Mouse (Mus musculus) lung, postnatal 0 days (tissue): ENCODE results near the gene Mapkapk2. TPM values are rescaled to one million over a fixed set of nuclear protein-coding genes. Genes with fewer than 3 reads are reported as not detected.

Source experiments
- ATAC-seq: fragments of 200-750 bp; cut with Nextera tagmentation; 2 replicates; pipeline ENCODE4 v1.8.0; 2017; ENCODE audit warnings: moderate library complexity
- DNase-seq: peaks from one replicate; pipeline ENCODE4 v3.0.0-alpha.2; 2016; ENCODE audit warnings: low spot score
- H3K27ac ChIP-seq: fragments of 300-500 bp; sonication (generic); 2 replicates; pipeline ENCODE4 v1.5.1; 2014; ENCODE audit warnings: antibody characterized with exemption, mild to moderate bottlenecking, low read length, mixed read lengths
- H3K27me3 ChIP-seq: fragments of 300-500 bp; sonication (generic); replicated peaks from 2 replicates; pipeline ENCODE4 v1.6.1; 2014; ENCODE audit warnings: low read length, mixed read lengths; ENCODE audit not compliant: insufficient read depth
- H3K36me3 ChIP-seq: fragments of 300-500 bp; sonication (generic); 2 replicates; pipeline ENCODE4 v1.6.1; 2014; ENCODE audit warnings: low read length, mixed read lengths; ENCODE audit not compliant: insufficient read depth
- H3K4me1 ChIP-seq: fragments of 300-500 bp; sonication (generic); 2 replicates; pipeline ENCODE4 v1.6.1; 2014; ENCODE audit warnings: antibody characterized with exemption, low read depth, low read length, mixed read lengths; ENCODE audit not compliant: insufficient read depth
- H3K4me2 ChIP-seq: fragments of 300-500 bp; sonication (generic); replicated peaks from 2 replicates; pipeline ENCODE4 v1.6.1; 2014; ENCODE audit warnings: low read depth, mild to moderate bottlenecking, low read length, moderate library complexity, mixed read lengths
- H3K4me3 ChIP-seq: fragments of 300-500 bp; sonication (generic); 2 replicates; pipeline ENCODE4 v1.5.1; 2014; ENCODE audit warnings: low read depth, low read length
- H3K9ac ChIP-seq: fragments of 300-500 bp; sonication (generic); replicated peaks from 2 replicates; pipeline ENCODE4 v1.6.1; 2014; ENCODE audit warnings: low read depth, mild to moderate bottlenecking
- H3K9me3 ChIP-seq: fragments of 300-500 bp; sonication (generic); 2 replicates; pipeline ENCODE4 v1.6.1; 2016; ENCODE audit warnings: low read length, mixed read lengths
- CTCF ChIP-seq: IDR thresholded peaks from 2 replicates; pipeline ENCODE4 v1.5.1; 2016; ENCODE audit warnings: antibody characterized with exemption, mild to moderate bottlenecking
- EP300 ChIP-seq: IDR thresholded peaks from 2 replicates; pipeline ENCODE4 v1.6.1; 2016; ENCODE audit warnings: antibody characterized with exemption, mild to moderate bottlenecking, control low read depth
- WGBS: fragments of 180-500 bp; shearing (Covaris S2); extraction: QIAGEN DNeasy Blood & Tissue Kit; methylation state at CpG from one replicate; pipeline ENCODE4 v1.1.7; 2014; 5-methylcytosine and 5-hydroxymethylcytosine counted together
- polyA plus RNA-seq: library from polyadenylated mRNA; unstranded; fragments of >200 nt; fragmentation: Nextera tagmentation; extraction: Ambion mirVana; gene quantifications from 2 replicates; pipeline ENCODE4 v1.2.1, GENCODE M21; 2015

Mapkapk2 gene
- polyA plus RNA-seq, 1 experiment from 2014 or later, result 65.0 TPM

DNA sequence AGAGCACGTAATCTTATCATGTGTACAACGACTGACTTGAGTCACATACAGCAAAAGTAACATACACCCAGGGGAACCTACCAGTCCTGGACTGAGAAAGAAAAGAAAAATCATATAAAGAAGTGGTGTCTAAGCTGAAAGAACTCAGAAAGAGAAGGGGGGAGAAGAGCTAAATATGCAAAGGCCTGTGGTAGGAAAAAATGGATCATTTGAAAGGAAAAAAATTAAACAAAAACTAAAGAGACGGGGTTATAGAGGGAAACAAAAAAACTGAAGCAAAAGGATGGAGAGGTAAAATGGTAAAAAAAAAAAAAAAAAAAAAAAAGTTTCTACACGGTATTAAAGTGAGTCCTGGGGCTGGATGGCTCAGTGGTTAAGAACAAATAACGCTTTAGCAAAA is 83.7 kb downstream of the Mapkapk2 start:
- WGBS, result 86% methylated on average over 5 of the region's 5 CpGs

DNA sequence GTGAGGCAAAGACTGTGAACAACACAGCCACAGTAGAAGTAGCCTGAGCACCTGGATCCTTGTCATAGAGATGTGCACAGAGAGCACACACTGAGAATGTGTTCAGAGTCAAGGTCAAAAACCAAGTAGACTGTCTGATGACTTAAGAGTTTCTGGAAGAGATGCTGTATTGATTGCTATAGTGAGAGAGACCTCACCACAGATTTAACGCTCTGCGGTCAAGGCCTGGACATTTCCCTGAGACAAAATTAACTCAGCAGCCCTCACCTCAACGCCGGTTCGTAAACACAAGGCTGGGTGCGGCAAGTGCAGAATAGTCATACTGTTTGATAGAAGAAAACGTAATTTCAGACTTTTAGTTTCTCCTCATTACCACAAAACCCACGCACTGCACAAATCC is 85.1 kb downstream of the Mapkapk2 start:
- WGBS, result 85% methylated on average over 8 of the region's 8 CpGs
- no peak overlapping the region for H3K27ac ChIP-seq

More for the DNA sequence above, 83.7 kb downstream of the Mapkapk2 start:
- Histone ChIP-seq H3K4me2 (no peak overlapping the region), H3K4me3 (no peak overlapping the region), H3K9ac (no peak overlapping the region), H3K27me3 (no peaks in the 10 kb centered on the region), H3K9me3 (no peaks in the 10 kb centered on the region), H3K36me3 (no peaks in the 10 kb centered on the region), H3K4me1 (no peaks in the 10 kb centered on the region), H3K27ac (no peak overlapping the region)
- ATAC-seq (no peak), DNase-seq (no peak)
- TF ChIP-seq CTCF, result no peak
- no peak for TF ChIP-seq EP300

GRCm38 (mm10) chr1:131010201-131011153 is 87.1 kb downstream of the Mapkapk2 start:
- TF ChIP-seq CTCF, result no peak
- TF ChIP-seq EP300, result no peak
- WGBS, result 51% methylated on average over 17 of the region's 17 CpGs
- H3K4me1 ChIP-seq, result no peaks in the 10 kb centered on the region

More for the DNA sequence above, 85.1 kb downstream of the Mapkapk2 start:
- H3K4me2 ChIP-seq, result no peak overlapping the region
- TF ChIP-seq EP300 (no peak), CTCF (no peak)
- no peaks in the 10 kb centered on the region for H3K9me3 ChIP-seq
- no peaks in the 10 kb centered on the region for H3K27me3 ChIP-seq
- H3K36me3 ChIP-seq, result no peaks in the 10 kb centered on the region
- H3K9ac ChIP-seq, result no peak overlapping the region
- no peak for DNase-seq
- H3K4me3 ChIP-seq, result no peak overlapping the region
- ATAC-seq, result no peak
- no peaks in the 10 kb centered on the region for H3K4me1 ChIP-seq

DNA sequence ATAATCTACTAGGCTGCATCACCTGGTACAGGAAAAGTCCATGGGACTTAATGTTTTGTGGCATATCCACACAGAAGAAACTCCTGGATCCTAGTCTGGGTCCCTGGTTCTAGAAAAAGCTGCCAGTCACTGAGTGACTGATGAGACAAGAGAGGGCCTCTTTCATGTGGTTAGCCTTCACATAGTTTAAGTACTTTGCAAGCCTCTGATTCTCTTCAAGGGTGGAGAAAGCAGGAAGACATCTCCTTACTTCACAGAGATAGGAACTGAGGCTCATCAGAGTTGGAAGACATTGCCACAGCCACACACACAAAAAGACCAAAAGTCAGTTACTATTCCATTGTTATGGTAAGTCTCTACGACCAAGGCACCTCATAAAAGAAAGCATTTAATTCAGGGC is 91.6 kb downstream of the Mapkapk2 start:
- H3K4me3 ChIP-seq, result no peak overlapping the region
- 70% methylated on average over 1 of the region's 1 CpGs for WGBS
- no peak for ATAC-seq

More at GRCm38 (mm10) chr1:131010201-131011153, 87.1 kb downstream of the Mapkapk2 start:
- H3K27me3 ChIP-seq, result no peaks in the 10 kb centered on the region
- no peaks in the 10 kb centered on the region for H3K9me3 ChIP-seq
- no peaks in the 10 kb centered on the region for H3K36me3 ChIP-seq
- no peak for DNase-seq
- no peak overlapping the region for H3K4me2 ChIP-seq
- no peak overlapping the region for H3K4me3 ChIP-seq
- no peak overlapping the region for H3K27ac ChIP-seq
- H3K9ac ChIP-seq, result no peak overlapping the region
- ATAC-seq, result no peak

More for the DNA sequence above, 91.6 kb downstream of the Mapkapk2 start:
- H3K9ac ChIP-seq, result no peak overlapping the region
- no peak overlapping the region for H3K27ac ChIP-seq
- TF ChIP-seq EP300, result no peak
- TF ChIP-seq CTCF, result no peak
- H3K4me2 ChIP-seq, result no peak overlapping the region
- H3K36me3 ChIP-seq, result no peaks in the 10 kb centered on the region
- H3K4me1 ChIP-seq, result no peaks in the 10 kb centered on the region
- no peak for DNase-seq
- H3K27me3 ChIP-seq, result no peaks in the 10 kb centered on the region
- no peaks in the 10 kb centered on the region for H3K9me3 ChIP-seq

Other genes starting within 250 kb of the Mapkapk2 start
- gene Fcmr, start 232.2 kb downstream of the Mapkapk2 start, polyA plus RNA-seq, result 0.37 and 0.82 TPM in 2 replicates
- not detected in 2 replicates for gene Il24, start 210.4 kb downstream of the Mapkapk2 start, polyA plus RNA-seq
- not detected in 2 replicates for gene Il20, start 186.4 kb downstream of the Mapkapk2 start, polyA plus RNA-seq
- gene Il19, start 157.7 kb downstream of the Mapkapk2 start, polyA plus RNA-seq, result not detected in 2 replicates
- gene Il10, start 78.0 kb downstream of the Mapkapk2 start, polyA plus RNA-seq, result not detected in 2 replicates
- 3.4 and 4.7 TPM in 2 replicates for gene Dyrk3, start 40.5 kb upstream of the Mapkapk2 start, polyA plus RNA-seq
- gene Eif2d, start 55.4 kb upstream of the Mapkapk2 start, polyA plus RNA-seq, result 36.3 and 42.5 TPM in 2 replicates
- 7.5 and 8.3 TPM in 2 replicates for gene Rassf5, start 147.4 kb upstream of the Mapkapk2 start, polyA plus RNA-seq
- gene Ikbke, start 181.8 kb upstream of the Mapkapk2 start, polyA plus RNA-seq, result 2.9 and 4.1 TPM in 2 replicates